Mouse (Mus musculus): ENCODE results near the gene Camk2b. TPM values are rescaled to one million over a fixed set of nuclear protein-coding genes. Genes with fewer than 3 reads are reported as not detected.
"Not testable (repeated sequence)": the region's sequence is repeated elsewhere in the genome, so short reads cannot be mapped to it uniquely, and the experiment has no call there.

Camk2b gene
- 2.4 and 2.7 TPM in 2 replicates for polyA plus RNA-seq (2014; fragmentation: Nextera tagmentation; extraction: Ambion mirVana)

- Histone ChIP-seq H3K27me3 (ENCODE audit: control insufficient read depth, insufficient read depth, low read length) (peaks cover 96% of the 10 kb centered on the region), H3K9ac (ENCODE audit: low read depth, low read length) (peak within 1 kb of the TSS; percentile 52; the same call in 1 of the 2 replicates), H3K4me2 (peak within 1 kb of the TSS; percentile 91), H3K4me3 (ENCODE audit: low read depth, low read length) (peak within 1 kb of the TSS; percentile 56), H3K4me1 (ENCODE audit: control insufficient read depth, insufficient read depth, low read length) (peaks cover 15% of the 10 kb centered on the region; the same call in 1 of the 2 replicates), H3K36me3 (ENCODE audit: control insufficient read depth, insufficient read depth, low read length) (no peaks in the 10 kb centered on the region), H3K27ac (ENCODE audit: low read depth, low read length) (no peak within 1 kb of the TSS), H3K9me3 (replicated peaks; ENCODE audit: control insufficient read depth, low read length) (no peaks in the 10 kb centered on the region)
- ATAC-seq (replicated peaks; ENCODE audit: insufficient number of reproducible peaks, low FRiP score, low TSS enrichment), result no peak
- 7% methylated on average over 6 of the region's 6 CpGs for WGBS (ENCODE audit: insufficient replicate concordance)
These were observed at the start of gene Camk2b for GRCm38 (mm10) chr11:6066176-6066575. TSS of gene Camk2b (minus strand) at chr11:6066362.

- H3K9ac ChIP-seq (ENCODE audit: low read depth, low read length), result no peak overlapping the region
- H3K9me3 ChIP-seq (replicated peaks; ENCODE audit: control insufficient read depth, low read length), result no peaks in the 10 kb centered on the region
- no peak overlapping the region for H3K27ac ChIP-seq (ENCODE audit: low read depth, low read length)
- H3K4me1 ChIP-seq (ENCODE audit: control insufficient read depth, insufficient read depth, low read length), result no peaks in the 10 kb centered on the region
- no peaks in the 10 kb centered on the region for H3K27me3 ChIP-seq (ENCODE audit: control insufficient read depth, insufficient read depth, low read length)
- H3K4me2 ChIP-seq, result no peak overlapping the region
- no peak for ATAC-seq (replicated peaks; ENCODE audit: insufficient number of reproducible peaks, low FRiP score, low TSS enrichment)
- H3K4me3 ChIP-seq (ENCODE audit: low read depth, low read length), result no peak overlapping the region
- H3K36me3 ChIP-seq (ENCODE audit: control insufficient read depth, insufficient read depth, low read length), result peaks cover 11% of the 10 kb centered on the region
- 83% methylated on average over 5 of the region's 5 CpGs for WGBS (ENCODE audit: insufficient replicate concordance)
These were observed 45.7 kb upstream of the Camk2b start for GRCm38 (mm10) chr11:6111734-6112484.

- H3K9ac ChIP-seq (ENCODE audit: low read depth, low read length), result no peak overlapping the region
- H3K4me1 ChIP-seq (ENCODE audit: control insufficient read depth, insufficient read depth, low read length), result no peaks in the 10 kb centered on the region
- H3K9me3 ChIP-seq (replicated peaks; ENCODE audit: control insufficient read depth, low read length), result no peaks in the 10 kb centered on the region
- H3K27ac ChIP-seq (ENCODE audit: low read depth, low read length), result no peak overlapping the region
- peaks cover 14% of the 10 kb centered on the region for H3K36me3 ChIP-seq (ENCODE audit: control insufficient read depth, insufficient read depth, low read length)
- H3K27me3 ChIP-seq (ENCODE audit: control insufficient read depth, insufficient read depth, low read length), result no peaks in the 10 kb centered on the region
- ATAC-seq (replicated peaks; ENCODE audit: insufficient number of reproducible peaks, low FRiP score, low TSS enrichment), result no peak
- no peak overlapping the region for H3K4me2 ChIP-seq
- H3K4me3 ChIP-seq (ENCODE audit: low read depth, low read length), result no peak overlapping the region
These were observed 43.8 kb upstream of the Camk2b start for GRCm38 (mm10) chr11:6109990-6110389.

GRCm38 (mm10) chr11:6108296-6108695 is 42.1 kb upstream of the Camk2b start:
- no peak overlapping the region for H3K9ac ChIP-seq (ENCODE audit: low read depth, low read length)
- peaks cover 14% of the 10 kb centered on the region for H3K36me3 ChIP-seq (ENCODE audit: control insufficient read depth, insufficient read depth, low read length)
- H3K27me3 ChIP-seq (ENCODE audit: control insufficient read depth, insufficient read depth, low read length), result no peaks in the 10 kb centered on the region
- H3K27ac ChIP-seq (ENCODE audit: low read depth, low read length), result no peak overlapping the region
- ATAC-seq (replicated peaks; ENCODE audit: insufficient number of reproducible peaks, low FRiP score, low TSS enrichment), result no peak
- no peaks in the 10 kb centered on the region for H3K9me3 ChIP-seq (replicated peaks; ENCODE audit: control insufficient read depth, low read length)
- no peaks in the 10 kb centered on the region for H3K4me1 ChIP-seq (ENCODE audit: control insufficient read depth, insufficient read depth, low read length)
- 89% methylated on average over 5 of the region's 5 CpGs for WGBS (ENCODE audit: insufficient replicate concordance)
- no peak overlapping the region for H3K4me3 ChIP-seq (ENCODE audit: low read depth, low read length)
- H3K4me2 ChIP-seq, result no peak overlapping the region

GRCm38 (mm10) chr11:6107722-6108121 is 41.6 kb upstream of the Camk2b start:
- Histone ChIP-seq H3K9ac (ENCODE audit: low read depth, low read length) (no peak overlapping the region), H3K27ac (ENCODE audit: low read depth, low read length) (no peak overlapping the region), H3K27me3 (ENCODE audit: control insufficient read depth, insufficient read depth, low read length) (no peaks in the 10 kb centered on the region), H3K4me3 (ENCODE audit: low read depth, low read length) (no peak overlapping the region), H3K36me3 (ENCODE audit: control insufficient read depth, insufficient read depth, low read length) (peaks cover 12% of the 10 kb centered on the region), H3K4me2 (no peak overlapping the region), H3K9me3 (replicated peaks; ENCODE audit: control insufficient read depth, low read length) (no peaks in the 10 kb centered on the region), H3K4me1 (ENCODE audit: control insufficient read depth, insufficient read depth, low read length) (no peaks in the 10 kb centered on the region)
- 90% methylated on average over 3 of the region's 3 CpGs for WGBS (ENCODE audit: insufficient replicate concordance)
- no peak for ATAC-seq (replicated peaks; ENCODE audit: insufficient number of reproducible peaks, low FRiP score, low TSS enrichment)

GRCm38 (mm10) chr11:6104734-6105133 is 38.6 kb upstream of the Camk2b start:
- H3K9me3 ChIP-seq (replicated peaks; ENCODE audit: control insufficient read depth, low read length), result no peaks in the 10 kb centered on the region
- no peak overlapping the region for H3K4me2 ChIP-seq
- 70% methylated on average over 5 of the region's 5 CpGs for WGBS (ENCODE audit: insufficient replicate concordance)
- H3K4me3 ChIP-seq (ENCODE audit: low read depth, low read length), result no peak overlapping the region
- no peak overlapping the region for H3K27ac ChIP-seq (ENCODE audit: low read depth, low read length)
- no peaks in the 10 kb centered on the region for H3K4me1 ChIP-seq (ENCODE audit: control insufficient read depth, insufficient read depth, low read length)
- peaks cover 12% of the 10 kb centered on the region; the same call in 1 of the 2 replicates for H3K36me3 ChIP-seq (ENCODE audit: control insufficient read depth, insufficient read depth, low read length)
- no peak overlapping the region for H3K9ac ChIP-seq (ENCODE audit: low read depth, low read length)
- no peaks in the 10 kb centered on the region for H3K27me3 ChIP-seq (ENCODE audit: control insufficient read depth, insufficient read depth, low read length)
- no peak for ATAC-seq (replicated peaks; ENCODE audit: insufficient number of reproducible peaks, low FRiP score, low TSS enrichment)

- not testable (repeated sequence) for H3K27ac ChIP-seq (ENCODE audit: low read depth, low read length); H3K27me3 ChIP-seq (ENCODE audit: control insufficient read depth, insufficient read depth, low read length); H3K36me3 ChIP-seq (ENCODE audit: control insufficient read depth, insufficient read depth, low read length); H3K4me3 ChIP-seq (ENCODE audit: low read depth, low read length); H3K4me2 ChIP-seq; ATAC-seq (replicated peaks; ENCODE audit: insufficient number of reproducible peaks, low FRiP score, low TSS enrichment); H3K9ac ChIP-seq (ENCODE audit: low read depth, low read length); H3K4me1 ChIP-seq (ENCODE audit: control insufficient read depth, insufficient read depth, low read length); H3K9me3 ChIP-seq (replicated peaks; ENCODE audit: control insufficient read depth, low read length)
- 96% methylated on average over 2 of the region's 3 CpGs for WGBS (ENCODE audit: insufficient replicate concordance)
These were observed 30.5 kb upstream of the Camk2b start for GRCm38 (mm10) chr11:6096637-6097036.

GRCm38 (mm10) chr11:6086991-6087390 is 20.8 kb upstream of the Camk2b start:
- H3K9ac ChIP-seq (ENCODE audit: low read depth, low read length), result peak overlapping the region; percentile 54; the same call in 1 of the 2 replicates
- ATAC-seq (replicated peaks; ENCODE audit: insufficient number of reproducible peaks, low FRiP score, low TSS enrichment), result no peak
- H3K4me3 ChIP-seq (ENCODE audit: low read depth, low read length), result no peak overlapping the region
- no peaks in the 10 kb centered on the region for H3K9me3 ChIP-seq (replicated peaks; ENCODE audit: control insufficient read depth, low read length)
- H3K27me3 ChIP-seq (ENCODE audit: control insufficient read depth, insufficient read depth, low read length), result no peaks in the 10 kb centered on the region
- no peaks in the 10 kb centered on the region for H3K36me3 ChIP-seq (ENCODE audit: control insufficient read depth, insufficient read depth, low read length)
- H3K27ac ChIP-seq (ENCODE audit: low read depth, low read length), result peak overlapping the region; percentile 50; the same call in 1 of the 2 replicates
- WGBS (ENCODE audit: insufficient replicate concordance), result 41% methylated on average over 4 of the region's 4 CpGs
- no peak overlapping the region for H3K4me2 ChIP-seq
- peaks cover 12% of the 10 kb centered on the region for H3K4me1 ChIP-seq (ENCODE audit: control insufficient read depth, insufficient read depth, low read length)

- H3K36me3 ChIP-seq (ENCODE audit: control insufficient read depth, insufficient read depth, low read length), result no peaks in the 10 kb centered on the region
- no peak overlapping the region for H3K27ac ChIP-seq (ENCODE audit: low read depth, low read length)
- H3K27me3 ChIP-seq (ENCODE audit: control insufficient read depth, insufficient read depth, low read length), result no peaks in the 10 kb centered on the region; the same call in 1 of the 2 replicates
- no peak for ATAC-seq (replicated peaks; ENCODE audit: insufficient number of reproducible peaks, low FRiP score, low TSS enrichment)
- 76% methylated on average over 2 of the region's 2 CpGs for WGBS (ENCODE audit: insufficient replicate concordance)
- H3K4me1 ChIP-seq (ENCODE audit: control insufficient read depth, insufficient read depth, low read length), result peaks cover 7% of the 10 kb centered on the region
- H3K4me3 ChIP-seq (ENCODE audit: low read depth, low read length), result no peak overlapping the region
- no peaks in the 10 kb centered on the region for H3K9me3 ChIP-seq (replicated peaks; ENCODE audit: control insufficient read depth, low read length)
- H3K9ac ChIP-seq (ENCODE audit: low read depth, low read length), result no peak overlapping the region
- no peak overlapping the region for H3K4me2 ChIP-seq
These were observed 12.6 kb upstream of the Camk2b start for GRCm38 (mm10) chr11:6078737-6079136.

Data from heart, embryonic 11.5 days (tissue).